Mouse (Mus musculus): Measurements from ENCODE around the gene Nyx. TPM values are rescaled to one million over a fixed set of nuclear protein-coding genes. Genes with fewer than 3 reads are reported as not detected.

Gene Nyx
- total and polyA plus RNA-seq, 3 experiments, result 0.14 to 0.23 (median 0.23) TPM

- intact Hi-C loops (cut with DNase I), result no loop called here
- Histone ChIP-seq H3K4me3 (no peak overlapping the region), H3K36me3 (ENCODE audit: control insufficient read depth, insufficient read depth, low read length) (no peaks in the 10 kb centered on the region), H3K27ac (peak overlapping the region; percentile 20), H3K79me2 (replicated peaks; ENCODE audit: control insufficient read depth, insufficient read depth, low read length) (no peaks in the 10 kb centered on the region), H3K9ac (ENCODE audit: low read depth, low read length) (no peak overlapping the region), H3K4me1 (ENCODE audit: control insufficient read depth, insufficient read depth, low read length) (no peaks in the 10 kb centered on the region; the same call in 1 of the 2 replicates), H3K27me3 (ENCODE audit: control insufficient read depth, insufficient read depth, low read length) (no peaks in the 10 kb centered on the region)
- DNase-seq, result peak; percentile 47 to 56
- TF ChIP-seq EP300 (IDR thresholded peaks at IDR 0.05; ENCODE audit: insufficient read depth, low read depth, low read length) (no peak), POLR2A (IDR thresholded peaks at IDR 0.05; ENCODE audit: insufficient read depth, low read depth, low read length) (no peak), CTCF (IDR thresholded peaks at IDR 0.05) (no peak)
- 72% methylated on average over 8 of the region's 8 CpGs for WGBS
Observed at GRCm38 (mm10) chrX:13494892-13495703, 29.2 kb downstream of the Nyx start.

- intact Hi-C loops (cut with DNase I), result loop anchor here (5.0 kb wide), 1 partner anchor 33 kb away; the partner anchor contains the start of gene Nyx
- no peak for TF ChIP-seq CTCF (IDR thresholded peaks at IDR 0.05)
- no peak for TF ChIP-seq EP300 (IDR thresholded peaks at IDR 0.05; ENCODE audit: insufficient read depth, low read depth, low read length)
- no peak for TF ChIP-seq POLR2A (IDR thresholded peaks at IDR 0.05; ENCODE audit: insufficient read depth, low read depth, low read length)
- WGBS, result 86% methylated on average over 4 of the region's 4 CpGs
- no peak overlapping the region for H3K27ac ChIP-seq
- no peak for DNase-seq
- no peak overlapping the region for H3K4me3 ChIP-seq
- no peaks in the 10 kb centered on the region for H3K36me3 ChIP-seq (ENCODE audit: control insufficient read depth, insufficient read depth, low read length)
- H3K79me2 ChIP-seq (replicated peaks; ENCODE audit: control insufficient read depth, insufficient read depth, low read length), result no peaks in the 10 kb centered on the region
- no peaks in the 10 kb centered on the region for H3K27me3 ChIP-seq (ENCODE audit: control insufficient read depth, insufficient read depth, low read length)
- peaks cover 1% of the 10 kb centered on the region; the same call in 1 of the 2 replicates for H3K4me1 ChIP-seq (ENCODE audit: control insufficient read depth, insufficient read depth, low read length)
- no peak overlapping the region for H3K9ac ChIP-seq (ENCODE audit: low read depth, low read length)
Observed at GRCm38 (mm10) chrX:13500284-13500683, 34.4 kb downstream of the Nyx start.

DNA sequence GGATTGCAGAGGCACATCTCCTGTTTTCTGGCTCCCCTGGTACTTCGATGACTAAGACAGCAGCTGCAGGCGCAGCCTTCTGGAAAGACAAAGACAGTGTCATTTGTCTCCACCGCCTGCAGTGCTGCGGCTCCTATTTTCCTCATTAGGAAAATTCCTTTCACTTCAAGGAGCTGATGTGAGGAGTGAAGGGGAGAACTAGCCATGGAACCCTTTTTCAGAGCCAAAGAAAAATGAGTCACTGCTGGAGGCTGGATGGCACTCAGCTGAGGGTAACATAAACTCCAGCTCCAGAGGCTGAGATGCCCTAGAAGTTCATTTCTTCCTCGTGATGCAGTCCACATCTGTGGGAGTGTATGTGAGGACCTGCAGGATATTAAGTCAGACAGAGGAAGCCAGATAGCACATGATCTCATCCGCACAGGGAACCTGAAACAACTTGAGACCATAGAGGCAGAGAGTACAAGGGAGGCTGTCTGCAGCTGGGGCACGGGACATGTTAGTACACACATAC, 37.0 kb downstream of the Nyx start:
- peak in 1 of 2 experiments; percentile 22 for DNase-seq
- intact Hi-C loops (cut with DNase I), result loop anchor here (5.0 kb wide), 1 partner anchor 36 kb away; the partner anchor contains the start of gene Nyx
- peak overlapping the region; percentile 76 for H3K27ac ChIP-seq
- TF ChIP-seq POLR2A (IDR thresholded peaks at IDR 0.05; ENCODE audit: insufficient read depth, low read depth, low read length), result 0 out of 2 replicates have a peak, but pooled peaks have one; percentile 35
- no peak for TF ChIP-seq EP300 (IDR thresholded peaks at IDR 0.05; ENCODE audit: insufficient read depth, low read depth, low read length)
- TF ChIP-seq CTCF (IDR thresholded peaks at IDR 0.05), result no peak
- H3K4me1 ChIP-seq (ENCODE audit: control insufficient read depth, insufficient read depth, low read length), result peaks cover 4% of the 10 kb centered on the region
- H3K27me3 ChIP-seq (ENCODE audit: control insufficient read depth, insufficient read depth, low read length), result no peaks in the 10 kb centered on the region
- H3K4me3 ChIP-seq, result no peak overlapping the region
- H3K36me3 ChIP-seq (ENCODE audit: control insufficient read depth, insufficient read depth, low read length), result no peaks in the 10 kb centered on the region
- 40% methylated on average over 7 of the region's 7 CpGs for WGBS
- peak overlapping the region; percentile 24; the same call in 1 of the 2 replicates for H3K9ac ChIP-seq (ENCODE audit: low read depth, low read length)
- H3K79me2 ChIP-seq (replicated peaks; ENCODE audit: control insufficient read depth, insufficient read depth, low read length), result no peaks in the 10 kb centered on the region

DNA sequence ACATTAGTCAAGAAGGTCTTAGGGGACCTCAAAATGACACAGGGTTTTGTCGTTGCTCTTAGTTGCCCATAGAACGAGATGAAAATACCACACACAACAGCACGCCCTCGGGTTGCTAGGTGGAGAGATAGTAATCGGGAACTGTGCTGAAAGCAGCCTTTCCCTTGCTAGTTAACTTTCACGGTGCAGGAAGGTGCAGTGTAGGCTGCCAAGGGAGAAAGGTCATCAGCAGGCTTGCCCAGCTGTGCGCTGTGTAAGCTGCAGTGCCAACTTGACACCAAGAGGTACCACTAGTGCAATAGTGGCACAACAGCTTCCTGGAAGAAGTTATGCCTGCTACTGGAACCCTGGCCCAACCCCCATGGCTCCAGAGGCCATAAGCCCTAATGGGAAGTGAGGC, 38.5 kb downstream of the Nyx start:
- H3K27me3 ChIP-seq (ENCODE audit: control insufficient read depth, insufficient read depth, low read length), result no peaks in the 10 kb centered on the region
- peaks cover 4% of the 10 kb centered on the region for H3K4me1 ChIP-seq (ENCODE audit: control insufficient read depth, insufficient read depth, low read length)
- no peak overlapping the region for H3K9ac ChIP-seq (ENCODE audit: low read depth, low read length)
- 70% methylated on average over 7 of the region's 7 CpGs for WGBS
- H3K36me3 ChIP-seq (ENCODE audit: control insufficient read depth, insufficient read depth, low read length), result no peaks in the 10 kb centered on the region
- no peak for DNase-seq
- H3K4me3 ChIP-seq, result no peak overlapping the region
- TF ChIP-seq POLR2A (IDR thresholded peaks at IDR 0.05; ENCODE audit: insufficient read depth, low read depth, low read length), result no peak
- no peak for TF ChIP-seq CTCF (IDR thresholded peaks at IDR 0.05)
- TF ChIP-seq EP300 (IDR thresholded peaks at IDR 0.05; ENCODE audit: insufficient read depth, low read depth, low read length), result no peak
- intact Hi-C loops (cut with DNase I), result loop anchor here (5.0 kb wide), 1 partner anchor 37 kb away; the partner anchor contains the start of gene Nyx
- H3K79me2 ChIP-seq (replicated peaks; ENCODE audit: control insufficient read depth, insufficient read depth, low read length), result no peaks in the 10 kb centered on the region
- H3K27ac ChIP-seq, result peak overlapping the region; percentile 36; the same call in 1 of the 2 replicates

DNA sequence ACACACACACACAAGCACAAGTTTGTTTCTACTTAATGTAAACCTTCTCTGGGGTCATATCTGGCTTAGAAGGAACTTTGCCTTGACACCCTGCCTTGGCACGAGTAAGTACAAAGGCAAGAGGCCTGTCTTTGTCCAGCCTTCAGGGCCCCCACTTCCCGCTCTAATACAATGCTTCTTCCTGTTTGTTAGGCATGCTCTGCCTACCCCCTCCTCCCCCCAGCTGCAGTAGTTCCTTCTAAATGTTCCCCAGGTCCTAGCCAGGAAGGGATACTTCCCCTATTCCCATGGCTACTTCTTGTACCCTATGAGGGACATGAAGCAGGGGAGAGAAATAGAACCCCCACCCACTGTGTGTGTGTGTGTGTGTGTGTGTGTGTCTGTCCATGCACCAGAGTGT, 40.5 kb downstream of the Nyx start:
- WGBS, result 53% methylated on average over 2 of the region's 2 CpGs
- H3K4me1 ChIP-seq (ENCODE audit: control insufficient read depth, insufficient read depth, low read length), result peaks cover 4% of the 10 kb centered on the region
- DNase-seq, result peak in 1 of 2 experiments; percentile 47
- TF ChIP-seq POLR2A (IDR thresholded peaks at IDR 0.05; ENCODE audit: insufficient read depth, low read depth, low read length), result no peak
- TF ChIP-seq CTCF (IDR thresholded peaks at IDR 0.05), result no peak
- 0 out of 2 replicates have a peak, but pooled peaks have one; percentile 53 for TF ChIP-seq EP300 (IDR thresholded peaks at IDR 0.05; ENCODE audit: insufficient read depth, low read depth, low read length)
- H3K36me3 ChIP-seq (ENCODE audit: control insufficient read depth, insufficient read depth, low read length), result no peaks in the 10 kb centered on the region
- H3K4me3 ChIP-seq, result no peak overlapping the region
- no peak overlapping the region for H3K9ac ChIP-seq (ENCODE audit: low read depth, low read length)
- no peaks in the 10 kb centered on the region for H3K79me2 ChIP-seq (replicated peaks; ENCODE audit: control insufficient read depth, insufficient read depth, low read length)
- intact Hi-C loops (cut with DNase I), result loop anchor here (2.0 to 5.0 kb wide), 2 partner anchors 112 to 159 kb away; no protein-coding TSS in a partner anchor
- peak overlapping the region; percentile 42 for H3K27ac ChIP-seq
- no peaks in the 10 kb centered on the region for H3K27me3 ChIP-seq (ENCODE audit: control insufficient read depth, insufficient read depth, low read length)
